Mouse (Mus musculus): ENCODE data around the gene Ptx3. TPM values are rescaled to one million over a fixed set of nuclear protein-coding genes. Genes with fewer than 3 reads are reported as not detected.
"Not testable (repeated sequence)": the region's sequence is repeated elsewhere in the genome, so short reads cannot be mapped to it uniquely, and the experiment has no call there.

Ptx3 gene
- 0.84 and 4.7 TPM in 2 replicates for polyA plus RNA-seq (2012; rRNA removed)

- no peak for DNase-seq (ENCODE audit: low read depth)
Measured at GRCm38 (mm10) chr3:66219655-66220191, at the start of gene Ptx3. TSS of gene Ptx3 (plus strand) at chr3:66219910.

- DNase-seq (ENCODE audit: low read depth): no peak
Measured at GRCm38 (mm10) chr3:66172907-66173306, 46.8 kb upstream of the Ptx3 start.

GRCm38 (mm10) chr3:66179647-66180046, 40.1 kb upstream of the Ptx3 start:
- no peak for DNase-seq (ENCODE audit: low read depth)

DNA sequence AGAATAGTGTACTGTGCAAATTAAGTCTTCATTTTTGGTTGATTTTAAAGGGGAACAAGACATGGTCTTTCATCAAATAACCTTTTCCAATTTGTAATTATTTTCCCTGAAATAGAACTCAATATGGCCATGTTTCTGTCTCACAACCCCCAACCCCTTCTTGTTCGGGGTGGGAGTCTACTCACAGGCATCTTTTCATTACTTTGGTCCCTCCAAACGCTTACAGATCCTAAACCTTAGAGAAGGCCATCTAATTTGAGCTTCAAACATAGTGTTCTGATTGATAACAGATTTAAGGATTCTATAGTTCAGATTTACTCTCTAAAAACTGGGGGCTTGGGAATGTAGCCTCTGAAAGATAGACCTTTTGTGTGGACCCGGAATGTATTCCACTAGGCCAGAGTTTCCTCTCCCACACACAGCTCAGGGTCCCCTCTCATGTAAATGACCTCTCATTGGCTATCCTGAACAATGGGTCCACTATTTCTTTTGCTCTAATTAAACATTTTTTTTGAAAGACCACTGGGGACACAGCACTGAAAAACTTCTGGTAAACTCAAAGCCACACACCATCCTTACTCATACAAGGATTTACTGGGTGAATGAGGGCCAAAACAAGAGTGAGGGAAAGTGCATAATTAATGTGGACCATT, 25.7 kb upstream of the Ptx3 start:
- no peak for DNase-seq (ENCODE audit: low read depth)

- DNase-seq (ENCODE audit: low read depth): peak; percentile 68
Measured at GRCm38 (mm10) chr3:66208836-66209573, 10.7 kb upstream of the Ptx3 start.

DNA sequence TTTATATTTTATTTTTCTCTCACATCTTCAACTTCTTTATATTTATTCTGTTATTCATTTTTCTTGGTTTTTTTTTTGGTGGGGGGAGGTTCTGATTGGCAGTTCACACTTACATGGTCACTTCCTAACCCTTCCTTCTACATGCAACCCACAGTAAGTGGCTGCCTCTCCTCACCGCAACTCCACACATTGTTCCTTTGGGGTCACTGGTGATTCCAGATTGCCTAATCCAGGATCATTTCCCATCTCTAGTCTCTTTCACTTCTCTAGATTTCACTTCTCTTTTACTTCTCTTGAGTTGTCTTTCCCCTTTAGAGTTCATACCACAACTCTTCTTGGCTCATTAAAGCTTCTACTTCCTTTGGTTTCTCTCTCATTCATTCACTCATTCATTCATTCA, 6.2 kb upstream of the Ptx3 start:
- no peak for DNase-seq (ENCODE audit: low read depth)

DNA sequence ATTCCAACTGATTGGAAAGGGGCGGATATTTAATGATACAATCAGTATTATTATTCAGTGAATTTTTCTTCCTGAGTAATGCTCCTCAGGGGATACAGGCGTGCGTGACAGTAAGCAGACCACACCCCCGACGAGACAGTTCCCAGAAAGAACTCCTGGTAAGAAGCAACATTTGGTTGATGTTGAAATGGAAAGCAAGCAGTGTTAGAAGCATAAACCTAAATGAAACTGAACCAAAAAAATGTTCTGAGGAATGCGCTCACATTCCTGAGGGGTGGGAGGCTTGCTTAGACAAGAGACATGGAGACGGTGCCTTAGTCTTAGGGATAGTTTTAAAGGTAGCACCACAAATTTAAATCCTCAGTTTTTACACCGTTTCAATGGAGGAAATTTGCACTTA, 4.0 kb upstream of the Ptx3 start:
- no peak for DNase-seq (ENCODE audit: low read depth)

DNA sequence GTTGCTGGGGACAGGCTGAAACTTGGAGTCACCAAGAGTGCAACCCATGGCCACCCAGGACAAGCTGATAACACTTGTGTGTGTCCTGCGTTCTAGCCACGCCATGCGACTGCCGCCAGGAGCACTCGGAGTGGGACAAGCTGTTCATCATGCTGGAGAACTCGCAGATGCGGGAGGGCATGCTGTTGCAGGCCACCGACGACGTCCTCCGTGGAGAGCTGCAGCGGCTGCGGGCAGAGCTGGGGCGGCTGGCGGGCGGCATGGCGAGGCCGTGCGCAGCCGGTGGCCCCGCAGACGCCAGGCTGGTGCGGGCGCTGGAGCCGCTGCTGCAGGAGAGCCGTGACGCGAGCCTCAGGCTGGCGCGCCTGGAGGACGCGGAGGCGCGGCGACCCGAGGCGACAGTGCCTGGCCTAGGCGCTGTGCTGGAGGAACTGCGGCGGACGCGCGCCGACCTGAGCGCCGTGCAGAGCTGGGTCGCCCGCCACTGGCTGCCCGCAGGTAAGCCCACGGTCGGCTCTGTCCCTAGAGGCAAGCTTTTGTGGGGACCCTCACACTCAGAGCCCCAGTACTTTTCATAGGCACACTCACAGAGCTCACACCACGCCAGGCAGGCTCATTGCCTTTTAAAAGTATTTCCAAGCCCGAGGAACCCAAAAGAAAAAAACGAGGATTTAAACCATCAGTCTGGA, 988 bp downstream of the Ptx3 start:
- DNase-seq (ENCODE audit: low read depth): no peak

DNA sequence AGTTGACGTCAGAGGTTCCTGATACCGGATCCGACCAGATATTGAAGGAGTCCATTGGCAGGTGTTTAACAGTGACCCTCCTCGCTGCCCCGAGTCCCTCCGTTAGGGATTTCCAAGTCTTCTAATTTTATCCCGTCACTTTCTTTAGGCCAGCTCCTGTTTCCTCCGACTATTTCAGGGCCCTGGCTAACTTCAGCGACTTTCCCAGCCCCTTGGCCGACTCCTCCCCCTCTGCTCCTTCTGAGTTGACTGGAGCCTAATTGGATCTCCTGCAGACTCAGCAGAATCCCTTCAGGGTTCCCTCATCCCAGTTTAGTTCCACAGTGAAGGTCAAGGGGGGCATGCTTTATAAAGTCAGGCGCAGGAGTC, 1.5 kb downstream of the Ptx3 start:
- DNase-seq (ENCODE audit: low read depth): no peak

GRCm38 (mm10) chr3:66224931-66225537, 5.3 kb downstream of the Ptx3 start:
- DNase-seq (ENCODE audit: low read depth): no peak

- not testable (repeated sequence) for DNase-seq (ENCODE audit: low read depth)
Measured at GRCm38 (mm10) chr3:66236234-66236871, 16.6 kb downstream of the Ptx3 start.

DNA sequence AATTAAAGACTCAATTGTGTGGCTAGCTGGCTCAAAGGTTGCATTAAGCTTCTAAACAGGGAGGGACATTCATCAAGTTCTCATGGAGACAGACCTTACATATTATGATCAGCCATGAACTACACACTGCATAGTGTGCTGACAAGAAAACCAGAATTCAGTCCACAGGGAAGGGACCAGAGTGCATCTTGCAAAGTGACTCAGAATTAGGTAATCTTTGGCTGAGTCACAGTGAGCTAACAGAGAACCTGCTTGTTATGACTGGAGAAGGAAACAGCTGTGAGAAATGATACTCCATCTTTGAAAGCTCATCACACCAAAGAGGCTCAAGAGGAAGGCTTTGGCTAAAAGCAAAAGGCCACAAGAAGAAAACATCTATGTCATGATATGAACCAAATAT, 20.8 kb downstream of the Ptx3 start:
- DNase-seq (ENCODE audit: low read depth): no peak

GRCm38 (mm10) chr3:66251842-66252241, 32.1 kb downstream of the Ptx3 start:
- no peak for DNase-seq (ENCODE audit: low read depth)

GRCm38 (mm10) chr3:66254504-66255105, 34.9 kb downstream of the Ptx3 start:
- DNase-seq (ENCODE audit: low read depth): no peak

- DNase-seq (ENCODE audit: low read depth): no peak
Measured at GRCm38 (mm10) chr3:66262319-66262718, 42.6 kb downstream of the Ptx3 start.

- DNase-seq (ENCODE audit: low read depth): no peak
Measured at GRCm38 (mm10) chr3:66263270-66263669, 43.6 kb downstream of the Ptx3 start.

Other genes starting within 250 kb of the Ptx3 start
- gene Veph1, start 76.9 kb downstream of the Ptx3 start, polyA plus RNA-seq (2012; rRNA removed): 1.7 and 2.1 TPM in 2 replicates

All from gonadal fat pad, adult 2 months (tissue).